Mouse (Mus musculus) left cerebral cortex, postnatal 14 days (tissue): ENCODE results near the gene Zdhhc7. TPM values are rescaled to one million over a fixed set of nuclear protein-coding genes. Genes with fewer than 3 reads are reported as not detected.

Experiments used
- DNase-seq, 2 experiments: peaks; one replicate each; pipeline ENCODE4 v3.0.0; 2021 to 2022; ENCODE audit warnings: low spot score in 2 of 2, mixed read lengths in 1 of 2
- intact Hi-C: fragments of 180-260 bp; cut with DNase I; formaldehyde crosslinking; loops from one replicate; pipeline ENCODE4 v1.15.1; 2025
- total RNA-seq, 2 experiments: library from RNA; stranded (reverse); gene quantifications; 2 replicates each; pipeline ENCODE4 v1.2.3; 2021

The Zdhhc7 gene
- total RNA-seq, 2 experiments from 2014 or later, result 36.0 to 44.1 TPM

- no peak for DNase-seq
- intact Hi-C loops, result no loop called here
Observed at GRCm38 (mm10) chr8:120044907-120045306, 56.4 kb downstream of the Zdhhc7 start.

GRCm38 (mm10) chr8:120042542-120043312 is 58.6 kb downstream of the Zdhhc7 start:
- intact Hi-C loops, result no loop called here
- DNase-seq, result no peak

- intact Hi-C loops, result no loop called here
Observed at GRCm38 (mm10) chr8:120040861-120041260, 60.4 kb downstream of the Zdhhc7 start.

GRCm38 (mm10) chr8:120039313-120039919 is 61.9 kb downstream of the Zdhhc7 start:
- DNase-seq, result no peak
- intact Hi-C loops, result no loop called here

More at GRCm38 (mm10) chr8:120040861-120041260, 60.4 kb downstream of the Zdhhc7 start:
- DNase-seq, result peak in 1 of 2 experiments; percentile 28

- DNase-seq, result no peak
- intact Hi-C loops, result no loop called here
Observed at GRCm38 (mm10) chr8:120038741-120039140, 62.5 kb downstream of the Zdhhc7 start.

- no peak for DNase-seq
- intact Hi-C loops, result no loop called here
Observed at GRCm38 (mm10) chr8:120037611-120038010, 63.7 kb downstream of the Zdhhc7 start.

GRCm38 (mm10) chr8:120037199-120037598 is 64.1 kb downstream of the Zdhhc7 start:
- no peak for DNase-seq
- intact Hi-C loops, result no loop called here

- intact Hi-C loops, result no loop called here
- DNase-seq, result no peak
Observed at GRCm38 (mm10) chr8:120036578-120036977, 64.7 kb downstream of the Zdhhc7 start.

GRCm38 (mm10) chr8:120036111-120036510 is 65.2 kb downstream of the Zdhhc7 start:
- no peak for DNase-seq
- intact Hi-C loops, result no loop called here

GRCm38 (mm10) chr8:120034471-120034870 is 66.8 kb downstream of the Zdhhc7 start:
- intact Hi-C loops, result no loop called here

GRCm38 (mm10) chr8:120032549-120033208 is 68.6 kb downstream of the Zdhhc7 start:
- DNase-seq, result no peak
- intact Hi-C loops, result no loop called here

More at GRCm38 (mm10) chr8:120034471-120034870, 66.8 kb downstream of the Zdhhc7 start:
- DNase-seq, result no peak

Other genes starting within 250 kb of the Zdhhc7 start
- gene Klhl36, start 239.2 kb downstream of the Zdhhc7 start, total RNA-seq, result 1 to 10 TPM; 6.0 to 7.3 TPM
- gene Usp10, start 191.1 kb downstream of the Zdhhc7 start, total RNA-seq, result 10 to 100 TPM; 82.2 to 95.2 TPM
- gene Gm20388, start 190.6 kb downstream of the Zdhhc7 start, total RNA-seq, result 1 to 10 TPM; 2.8 to 7.3 TPM
- 1 to 10 TPM; 1.8 to 2.3 TPM for gene Crispld2, start 109.0 kb downstream of the Zdhhc7 start, total RNA-seq
- gene 6430548M08Rik, start 12.7 kb upstream of the Zdhhc7 start, total RNA-seq, result 100 to 1,000 TPM; 134 to 145 TPM
- under 1 TPM in 1 of 2 experiments, not detected in 1; 0.47 TPM for gene Fam92b, start 76.0 kb upstream of the Zdhhc7 start, total RNA-seq
- 10 to 100 TPM; 49.0 to 57.3 TPM for gene Gse1, start 127.0 kb upstream of the Zdhhc7 start, total RNA-seq